10 mouse cellular contexts compared by ENCODE assay signal in the genomic region with DNA sequence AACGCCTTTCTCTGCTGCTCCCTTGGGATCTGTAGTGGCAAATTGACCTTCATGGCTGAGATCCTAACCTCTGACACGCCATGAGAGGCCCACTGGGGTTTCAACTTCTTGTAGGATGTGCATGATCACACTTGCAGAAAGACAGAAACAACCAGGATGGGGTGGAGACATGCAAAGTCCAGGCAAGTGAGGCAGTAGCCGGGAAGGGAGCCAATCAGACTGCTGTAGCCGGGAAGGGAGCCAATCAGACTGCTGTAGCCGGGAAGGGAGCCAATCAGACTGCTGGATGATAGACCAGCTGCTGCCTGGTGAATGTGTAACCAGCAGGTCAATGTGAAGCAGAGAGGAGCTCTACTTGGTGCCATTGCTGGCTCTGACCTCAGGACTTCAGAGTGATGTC. TPM values are rescaled to one million over a fixed set of nuclear protein-coding genes. Genes with fewer than 3 reads are reported as not detected.
A peak's percentile ranks its signal among the peaks of the same experiment; 100 is the strongest.
DNase-seq lines count a peak whose midpoint lies in the region; ATAC-seq and TF ChIP-seq lines count a peak whose summit lies in the region.
"Had no signal": no experiment of that assay in that cellular context is flagged by ENCODE, and none has a peak within 500 bp of the region (broad histone marks: within the 10 kb centered on the region; RNA-seq: fewer than 3 reads in every experiment).

No protein-coding gene starts in this region.

- no peak for DNase-seq in neural tube, embryonic 11.5 days (ENCODE audit: low spot score)
- DNase-seq in urinary bladder, postnatal 4 days (ENCODE audit: low spot score in 2 of 2) = no peak
- DNase-seq in layer of hippocampus, postnatal 10 days (ENCODE audit: low spot score in 2 of 2) = no peak

- H3K27ac ChIP-seq in forebrain, embryonic 13.5 days = no peak overlapping the region
- no peak overlapping the region for H3K27ac ChIP-seq in forebrain, embryonic 15.5 days (replicated peaks)
- H3K27ac ChIP-seq in neural tube, embryonic 11.5 days (ENCODE audit: low read depth, low read length) = no peak overlapping the region
- H3K27ac ChIP-seq in neural tube, embryonic 15.5 days (replicated peaks) = no peak overlapping the region
- H3K27ac ChIP-seq in intestine, postnatal 0 days (ENCODE audit: low read depth, low read length) = no peak overlapping the region
- H3K27ac ChIP-seq in neural tube, embryonic 13.5 days (replicated peaks) = no peak overlapping the region
- H3K27ac ChIP-seq: limb, embryonic 10.5 days had no signal

- TF ChIP-seq CTCF in intestine, postnatal 0 days (IDR thresholded peaks at IDR 0.05; ENCODE audit: low read depth) = no peak

- 86% methylated on average over 5 of the region's 5 CpGs for whole genome bisulfite sequencing in forebrain, embryonic 13.5 days
- 84% methylated on average over 5 of the region's 5 CpGs for WGBS in forebrain, embryonic 15.5 days
- WGBS in neural tube, embryonic 11.5 days = 72% methylated on average over 5 of the region's 5 CpGs
- WGBS in neural tube, embryonic 15.5 days = 75% methylated on average over 5 of the region's 5 CpGs
- WGBS in intestine, postnatal 0 days = 80% methylated on average over 5 of the region's 5 CpGs
- whole genome bisulfite sequencing in neural tube, embryonic 13.5 days = 80% methylated on average over 5 of the region's 5 CpGs

- H3K9me3 ChIP-seq in forebrain, embryonic 13.5 days (replicated peaks) = no peaks in the 10 kb centered on the region
- H3K9me3 ChIP-seq in forebrain, embryonic 15.5 days = no peaks in the 10 kb centered on the region
- H3K9me3 ChIP-seq in neural tube, embryonic 11.5 days (ENCODE audit: control insufficient read depth, low read length) = no peaks in the 10 kb centered on the region
- no peaks in the 10 kb centered on the region for H3K9me3 ChIP-seq in neural tube, embryonic 15.5 days (replicated peaks)
- no peaks in the 10 kb centered on the region for H3K9me3 ChIP-seq in intestine, postnatal 0 days (ENCODE audit: control insufficient read depth)
- H3K9me3 ChIP-seq in neural tube, embryonic 13.5 days = no peaks in the 10 kb centered on the region
- H3K9me3 ChIP-seq: limb, embryonic 10.5 days had no signal

- H3K27me3 ChIP-seq in forebrain, embryonic 13.5 days = no peaks in the 10 kb centered on the region
- no peaks in the 10 kb centered on the region for H3K27me3 ChIP-seq in forebrain, embryonic 15.5 days
- no peaks in the 10 kb centered on the region for H3K27me3 ChIP-seq in neural tube, embryonic 11.5 days (ENCODE audit: control insufficient read depth, insufficient read depth, low read length)
- H3K27me3 ChIP-seq in neural tube, embryonic 15.5 days (replicated peaks) = no peaks in the 10 kb centered on the region
- H3K27me3 ChIP-seq in intestine, postnatal 0 days (replicated peaks; ENCODE audit: control insufficient read depth, insufficient read depth, low read length) = no peaks in the 10 kb centered on the region
- H3K27me3 ChIP-seq in neural tube, embryonic 13.5 days = no peaks in the 10 kb centered on the region

- H3K9ac ChIP-seq in forebrain, embryonic 13.5 days = no peak overlapping the region
- H3K9ac ChIP-seq in forebrain, embryonic 15.5 days (replicated peaks) = no peak overlapping the region
- no peak overlapping the region for H3K9ac ChIP-seq in neural tube, embryonic 11.5 days (ENCODE audit: low read length)
- H3K9ac ChIP-seq in neural tube, embryonic 15.5 days (replicated peaks) = no peak overlapping the region
- H3K9ac ChIP-seq in intestine, postnatal 0 days (ENCODE audit: low read depth, low read length) = no peak overlapping the region
- no peak overlapping the region for H3K9ac ChIP-seq in neural tube, embryonic 13.5 days

- H3K4me3 ChIP-seq in forebrain, embryonic 13.5 days = no peak overlapping the region
- H3K4me3 ChIP-seq in forebrain, embryonic 15.5 days = no peak overlapping the region
- no peak overlapping the region for H3K4me3 ChIP-seq in neural tube, embryonic 11.5 days (ENCODE audit: low read depth, low read length)
- no peak overlapping the region for H3K4me3 ChIP-seq in neural tube, embryonic 15.5 days (replicated peaks)
- H3K4me3 ChIP-seq in intestine, postnatal 0 days (ENCODE audit: low read depth, low read length) = no peak overlapping the region
- no peak overlapping the region for H3K4me3 ChIP-seq in neural tube, embryonic 13.5 days
- H3K4me3 ChIP-seq: limb, embryonic 10.5 days had no signal

- peaks cover under 1% of the 10 kb centered on the region for H3K36me3 ChIP-seq in forebrain, embryonic 13.5 days (ENCODE audit: poor library complexity, severe bottlenecking)
- H3K36me3 ChIP-seq in forebrain, embryonic 15.5 days = peaks cover 5% of the 10 kb centered on the region
- H3K36me3 ChIP-seq in neural tube, embryonic 11.5 days (ENCODE audit: control insufficient read depth, insufficient read depth, low read length) = no peaks in the 10 kb centered on the region
- H3K36me3 ChIP-seq in neural tube, embryonic 15.5 days = peaks cover 3% of the 10 kb centered on the region; the same call in 1 of the 2 replicates
- H3K36me3 ChIP-seq in intestine, postnatal 0 days (ENCODE audit: control insufficient read depth, insufficient read depth) = no peaks in the 10 kb centered on the region
- H3K36me3 ChIP-seq in neural tube, embryonic 13.5 days = peaks cover 4% of the 10 kb centered on the region

- peak; percentile 41; the same call in 1 of the 2 replicates for ATAC-seq in forebrain, embryonic 13.5 days
- no peak; the same call in 1 of the 2 replicates for ATAC-seq in forebrain, embryonic 15.5 days (replicated peaks)
- ATAC-seq in neural tube, embryonic 11.5 days (ENCODE audit: insufficient read depth, low FRiP score, low TSS enrichment) = peak; percentile 53; the same call in 1 of the 2 replicates
- ATAC-seq in neural tube, embryonic 15.5 days (ENCODE audit: low FRiP score) = no peak
- peak; percentile 60 for ATAC-seq in intestine, postnatal 0 days
- peak; percentile 32; the same call in 1 of the 2 replicates for ATAC-seq in neural tube, embryonic 13.5 days (ENCODE audit: low read depth)

- no peak overlapping the region for H3K4me2 ChIP-seq in forebrain, embryonic 13.5 days
- H3K4me2 ChIP-seq in forebrain, embryonic 15.5 days (replicated peaks) = no peak overlapping the region
- H3K4me2 ChIP-seq in neural tube, embryonic 11.5 days (ENCODE audit: low read depth) = no peak overlapping the region
- H3K4me2 ChIP-seq in neural tube, embryonic 15.5 days = no peak overlapping the region
- H3K4me2 ChIP-seq in intestine, postnatal 0 days (replicated peaks; ENCODE audit: low read depth) = no peak overlapping the region
- H3K4me2 ChIP-seq in neural tube, embryonic 13.5 days = no peak overlapping the region

- H3K4me1 ChIP-seq in forebrain, embryonic 13.5 days = no peaks in the 10 kb centered on the region
- no peaks in the 10 kb centered on the region for H3K4me1 ChIP-seq in forebrain, embryonic 15.5 days
- H3K4me1 ChIP-seq in neural tube, embryonic 11.5 days (ENCODE audit: control insufficient read depth, insufficient read depth, low read length) = no peaks in the 10 kb centered on the region
- no peaks in the 10 kb centered on the region for H3K4me1 ChIP-seq in neural tube, embryonic 15.5 days
- H3K4me1 ChIP-seq in intestine, postnatal 0 days (replicated peaks; ENCODE audit: control insufficient read depth, insufficient read depth, low read length) = 0 out of 2 replicates have a peak, but pooled peaks cover 2% of the 10 kb centered on the region
- H3K4me1 ChIP-seq in neural tube, embryonic 13.5 days (replicated peaks) = no peaks in the 10 kb centered on the region

RNA-seq across cellular contexts. Expression of gene Plk2, which starts 11.3 kb away (rescaled TPM):
- 89.4 and 113 TPM in 2 replicates for polyA plus RNA-seq in forebrain, embryonic 13.5 days (2015; fragmentation: Nextera tagmentation; extraction: Ambion mirVana)
- 177 and 183 TPM in 2 replicates for polyA plus RNA-seq in forebrain, embryonic 15.5 days (2015; fragmentation: Nextera tagmentation; extraction: Ambion mirVana)
- 98.2 and 102 TPM in 2 replicates for polyA plus RNA-seq in neural tube, embryonic 11.5 days (2014; fragmentation: Nextera tagmentation; extraction: Ambion mirVana)
- polyA plus RNA-seq in neural tube, embryonic 15.5 days (2015; fragmentation: Nextera tagmentation; extraction: Ambion mirVana) = 104 and 125 TPM in 2 replicates
- polyA plus RNA-seq in intestine, postnatal 0 days (2015; fragmentation: Nextera tagmentation; extraction: Ambion mirVana) = 16.4 and 19.0 TPM in 2 replicates
- 116 TPM in 2 replicates for polyA plus RNA-seq in neural tube, embryonic 13.5 days (2015; fragmentation: Nextera tagmentation; extraction: Ambion mirVana)
- total RNA-seq in layer of hippocampus, postnatal 10 days (2021) = 100 to 1,000 TPM; 207 to 227 TPM

RNA-seq across cellular contexts. Expression of gene Gapt, which starts 49.2 kb away (rescaled TPM):
- 0.16 TPM in 1 of 2 replicates, not detected in the other for polyA plus RNA-seq in forebrain, embryonic 13.5 days (2015; fragmentation: Nextera tagmentation; extraction: Ambion mirVana)
- polyA plus RNA-seq in forebrain, embryonic 15.5 days (2015; fragmentation: Nextera tagmentation; extraction: Ambion mirVana) = not detected in 2 replicates
- 0.15 TPM in 1 of 2 replicates, not detected in the other for polyA plus RNA-seq in neural tube, embryonic 11.5 days (2014; fragmentation: Nextera tagmentation; extraction: Ambion mirVana)
- polyA plus RNA-seq in neural tube, embryonic 15.5 days (2015; fragmentation: Nextera tagmentation; extraction: Ambion mirVana) = 0.17 TPM in 1 of 2 replicates, not detected in the other
- polyA plus RNA-seq in intestine, postnatal 0 days (2015; fragmentation: Nextera tagmentation; extraction: Ambion mirVana) = 0.16 and 0.18 TPM in 2 replicates
- polyA plus RNA-seq in neural tube, embryonic 13.5 days (2015; fragmentation: Nextera tagmentation; extraction: Ambion mirVana) = 0.14 TPM in 1 of 2 replicates, not detected in the other
- not detected for total RNA-seq in layer of hippocampus, postnatal 10 days (2021)
- total RNA-seq: gastrocnemius, adult 8-10 months had no signal

Comparison
In these comparisons a context has a peak if more than half of its experiments do, and no peak if none do; other contexts are left out.
1. ATAC-seq: peak in forebrain, embryonic 13.5 days (single experiment), neural tube, embryonic 11.5 days (single experiment), intestine, postnatal 0 days (single experiment) and neural tube, embryonic 13.5 days (single experiment); none in forebrain, embryonic 15.5 days (single experiment) and neural tube, embryonic 15.5 days (single experiment).